24 mouse cellular contexts compared by ENCODE assay signal in the genomic region with DNA sequence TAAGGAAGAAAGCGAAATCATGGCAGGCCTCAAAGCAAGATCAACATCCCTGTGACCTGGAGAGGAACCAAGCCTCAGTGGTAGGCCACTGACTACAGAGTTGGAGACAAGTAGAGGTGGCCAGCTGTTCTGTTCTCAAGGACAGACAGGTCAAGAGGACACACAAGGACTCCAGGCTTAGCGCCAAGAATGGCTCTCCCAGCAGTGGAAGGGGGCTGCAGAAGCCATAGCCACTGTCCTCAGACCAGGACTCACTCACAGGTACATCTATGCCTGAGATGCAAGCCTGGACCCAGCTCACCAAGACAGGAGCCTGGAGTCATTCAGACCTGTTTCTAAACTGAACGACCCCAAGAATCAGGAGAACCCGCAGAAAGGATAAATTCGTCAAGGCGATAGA. TPM values are rescaled to one million over a fixed set of nuclear protein-coding genes. Genes with fewer than 3 reads are reported as not detected.
"Had no signal": no experiment of that assay in that cellular context is flagged by ENCODE, and none has a peak within 500 bp of the region (broad histone marks: within the 10 kb centered on the region; RNA-seq: fewer than 3 reads in every experiment).

No protein-coding gene starts in this region.

- H3K4me2 ChIP-seq: limb, embryonic 13.5 days; liver, embryonic 12.5 days; liver, embryonic 15.5 days; lung, embryonic 15.5 days had no signal

- DNase-seq: kidney, adult 18-20 months; kidney, adult 9 months; layer of hippocampus, adult 9-11 months; liver; lung, adult 18-20 months; lung, postnatal 10 days; lung, postnatal 36 days; midbrain, embryonic 14.5 days; right cerebral cortex, adult 18-20 months; right cerebral cortex, postnatal 14 days; right cerebral cortex, postnatal 4 days; thymus, adult 18-20 months; thymus, postnatal 36 days had no signal

- ATAC-seq: intestine, embryonic 16.5 days; liver, embryonic 12.5 days had no signal

- H3K27ac ChIP-seq: kidney, postnatal 0 days; layer of hippocampus, adult 2 months; limb, embryonic 10.5 days; limb, embryonic 13.5 days; liver, embryonic 12.5 days; liver, embryonic 15.5 days; lung, embryonic 15.5 days; midbrain, embryonic 10.5 days; stomach, postnatal 0 days had no signal

- H3K4me1 ChIP-seq: limb, embryonic 10.5 days; liver, embryonic 12.5 days; liver, embryonic 15.5 days; lung, embryonic 15.5 days; megakaryocyte, embryonic 14.5 days had no signal

- H3K9me3 ChIP-seq: limb, embryonic 10.5 days; limb, embryonic 13.5 days; liver, embryonic 12.5 days; liver, embryonic 15.5 days; lung, embryonic 15.5 days; megakaryocyte, embryonic 14.5 days; midbrain, embryonic 10.5 days had no signal

- H3K36me3 ChIP-seq: liver, embryonic 15.5 days; lung, embryonic 15.5 days had no signal

- H3K9ac ChIP-seq: limb, embryonic 13.5 days; liver, embryonic 12.5 days; liver, embryonic 15.5 days; lung, embryonic 15.5 days had no signal

- H3K27me3 ChIP-seq: limb, embryonic 13.5 days; liver, embryonic 12.5 days; liver, embryonic 15.5 days; lung, embryonic 15.5 days; megakaryocyte, embryonic 14.5 days had no signal

- H3K4me3 ChIP-seq: layer of hippocampus, adult 2 months; limb, embryonic 10.5 days; limb, embryonic 13.5 days; liver, embryonic 12.5 days; liver, embryonic 15.5 days; lung, embryonic 15.5 days; megakaryocyte, embryonic 14.5 days; midbrain, embryonic 10.5 days had no signal

RNA-seq across cellular contexts. Expression of gene Gpr88, which starts 28.4 kb away (rescaled TPM):
- polyA plus RNA-seq: midbrain, embryonic 10.5 days had no signal
